Mouse (Mus musculus): ENCODE measurements at regions not wholly inside any gene's neighbourhood (a gene's known extent, or its start where the extent isn't known, plus 50 kb on each side); places are given as distances from the start of the nearest gene placed in this dataset.

DNA sequence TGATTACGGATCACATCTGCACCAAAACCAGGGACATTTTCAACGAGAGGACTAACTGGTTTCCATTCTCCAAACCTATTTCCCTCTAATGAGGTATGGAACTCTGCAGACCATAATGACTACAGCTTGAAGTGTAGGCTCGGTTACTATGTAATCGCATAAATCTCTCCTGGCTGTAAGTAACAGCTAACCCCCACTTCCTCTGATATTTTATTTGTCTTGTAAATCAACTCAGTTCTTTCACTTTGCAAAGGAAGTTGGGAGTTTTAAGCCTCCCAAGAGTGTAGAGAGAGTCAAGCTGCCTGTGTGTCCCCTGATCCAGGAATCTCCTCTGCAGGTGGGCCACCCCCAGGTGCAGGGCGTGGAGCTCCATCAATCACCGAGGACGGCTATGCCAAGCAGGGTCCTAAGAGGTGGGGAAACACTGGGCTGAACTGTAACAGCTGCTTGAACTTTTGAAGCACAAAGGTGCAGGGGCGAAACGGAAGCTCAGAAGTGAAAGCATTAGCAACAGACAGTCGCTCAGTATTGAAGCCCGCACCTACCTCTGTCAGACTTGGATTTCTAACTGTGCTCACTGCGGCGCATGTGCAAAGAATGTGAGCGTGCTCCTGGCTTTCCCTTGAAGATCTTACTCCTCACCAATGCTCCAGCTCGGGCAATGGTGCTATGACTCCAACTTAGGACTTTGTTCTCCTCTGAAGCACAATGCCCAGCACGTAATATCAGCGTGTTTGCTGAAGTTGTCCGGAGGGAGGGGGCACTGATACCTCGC, 140.1 kb upstream of the Map3k7 start:
- in situ Hi-C loops (cut with MboI, MseI) = no loop called here

DNA sequence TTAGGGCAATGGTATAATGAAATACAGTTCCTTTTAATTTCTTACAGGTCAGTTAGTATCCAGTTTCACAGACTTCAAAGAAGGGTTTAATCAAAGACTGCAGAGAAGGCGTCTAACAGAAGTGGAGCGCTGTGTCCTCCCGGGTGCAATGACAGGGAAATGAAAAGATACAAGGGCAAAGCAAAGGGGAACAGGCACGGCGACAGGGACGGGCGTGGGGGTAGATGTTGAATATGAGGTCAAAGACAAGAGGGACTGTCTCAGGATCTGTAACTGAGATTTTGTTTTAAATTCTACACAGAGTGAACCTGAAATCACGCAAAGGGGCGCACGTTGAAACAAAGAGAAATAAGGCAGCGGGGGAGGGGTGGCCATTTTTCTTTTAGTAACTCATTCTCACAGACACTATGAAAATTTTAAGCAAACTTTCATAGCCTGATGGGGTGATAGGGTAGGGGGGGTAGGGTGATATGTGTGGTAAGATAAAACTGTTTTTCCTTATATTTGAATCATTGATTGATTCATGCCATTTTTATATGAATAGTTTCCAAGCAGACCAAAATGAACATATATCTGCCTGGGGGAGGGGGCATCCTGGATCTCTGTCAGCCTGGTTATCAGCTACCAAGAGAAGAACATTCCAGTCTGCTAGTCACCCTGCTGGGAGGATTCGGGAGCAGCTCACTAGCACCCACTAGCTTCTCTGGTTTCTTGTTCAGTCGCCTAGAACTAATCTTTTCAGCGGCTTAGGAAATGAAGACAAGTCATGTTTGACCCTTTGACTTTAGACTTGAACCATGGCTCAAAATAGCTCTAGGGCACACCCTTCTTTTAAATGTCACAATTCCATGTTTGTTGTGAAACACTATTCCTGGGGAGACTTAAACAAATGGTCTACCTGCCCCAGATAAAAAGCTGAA, 139.1 kb upstream of the Map3k7 start:
- in situ Hi-C loops (cut with MboI, MseI) = no loop called here

DNA sequence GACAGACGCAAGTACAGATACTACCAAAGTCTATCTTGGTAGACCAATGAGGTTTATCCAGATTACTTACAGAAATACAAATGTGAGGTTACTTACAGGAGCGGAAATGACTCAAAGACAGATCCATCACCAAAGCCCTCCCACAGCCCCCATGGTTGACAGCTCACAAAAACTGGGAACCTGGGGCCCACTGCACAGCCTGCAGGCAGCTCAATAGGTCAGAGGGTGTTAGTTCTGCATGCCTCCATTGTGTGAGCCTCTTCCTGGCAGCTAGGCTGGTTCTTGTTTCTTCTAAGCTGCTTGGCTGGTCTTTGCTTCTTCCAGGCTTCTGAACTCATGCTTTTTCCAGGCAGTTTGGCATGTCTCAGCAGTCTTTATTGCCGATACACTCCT, 138.5 kb upstream of the Map3k7 start:
- in situ Hi-C loops (cut with MboI, MseI) = no loop called here

DNA sequence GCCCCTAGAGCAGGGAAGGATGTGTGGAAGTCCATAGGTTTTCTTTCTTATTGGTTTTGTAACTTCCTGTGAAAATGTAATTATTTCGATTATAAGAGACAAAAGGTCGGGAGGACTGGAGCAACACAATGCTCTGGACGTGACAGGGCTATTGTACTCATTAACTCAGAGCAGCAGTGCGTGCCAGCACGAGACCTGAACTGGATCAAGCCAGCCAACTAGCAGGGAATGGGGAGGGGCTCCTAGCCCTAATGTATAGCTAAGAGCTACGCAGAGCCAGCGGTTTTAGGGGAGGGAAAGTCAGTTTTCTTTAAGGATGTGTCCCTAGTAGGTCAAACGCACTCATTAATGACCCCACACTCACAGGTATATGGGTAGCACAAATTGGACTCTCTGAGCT, 137.2 kb upstream of the Map3k7 start:
- in situ Hi-C loops (cut with MboI, MseI) = no loop called here

DNA sequence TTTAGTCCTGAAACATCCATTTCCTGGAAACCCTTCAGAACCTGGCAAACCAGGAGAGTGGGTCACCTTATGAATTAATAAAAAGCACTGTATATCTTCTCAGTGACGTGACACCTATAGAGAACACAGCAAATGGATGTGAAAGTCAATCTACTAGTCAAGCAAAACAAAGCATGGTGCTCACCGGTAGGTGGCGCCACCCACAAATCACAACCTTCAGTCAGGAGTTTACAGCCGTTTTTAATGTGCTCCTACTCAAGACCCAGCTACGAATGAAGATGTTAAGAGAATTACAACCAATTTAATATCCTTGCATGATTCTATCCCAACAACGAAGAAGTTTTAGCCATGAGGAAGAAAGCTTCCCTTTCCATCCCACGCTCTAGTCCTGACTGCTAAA, 136.6 kb upstream of the Map3k7 start:
- in situ Hi-C loops (cut with MboI, MseI) = no loop called here

DNA sequence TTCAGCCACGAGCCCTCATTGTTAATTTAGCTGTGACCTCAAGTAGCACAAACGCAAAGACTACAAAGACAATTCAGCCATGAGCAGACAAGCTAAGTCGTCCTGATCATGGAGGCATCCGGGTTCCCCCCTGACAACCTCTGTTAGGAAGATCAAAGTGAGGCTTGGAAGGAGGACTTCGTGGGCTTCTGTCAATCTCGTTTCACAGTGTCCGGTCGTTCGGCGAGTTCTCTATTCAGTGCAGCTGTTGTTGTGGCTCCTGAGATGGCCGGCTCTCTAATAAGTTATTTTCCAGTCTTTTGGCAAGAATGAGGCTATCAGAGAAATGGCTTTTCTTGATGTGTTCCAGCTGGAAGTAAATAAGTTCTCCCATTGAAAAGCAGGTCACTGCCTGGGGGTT, 133.7 kb upstream of the Map3k7 start:
- in situ Hi-C loops (cut with MboI, MseI) = no loop called here

DNA sequence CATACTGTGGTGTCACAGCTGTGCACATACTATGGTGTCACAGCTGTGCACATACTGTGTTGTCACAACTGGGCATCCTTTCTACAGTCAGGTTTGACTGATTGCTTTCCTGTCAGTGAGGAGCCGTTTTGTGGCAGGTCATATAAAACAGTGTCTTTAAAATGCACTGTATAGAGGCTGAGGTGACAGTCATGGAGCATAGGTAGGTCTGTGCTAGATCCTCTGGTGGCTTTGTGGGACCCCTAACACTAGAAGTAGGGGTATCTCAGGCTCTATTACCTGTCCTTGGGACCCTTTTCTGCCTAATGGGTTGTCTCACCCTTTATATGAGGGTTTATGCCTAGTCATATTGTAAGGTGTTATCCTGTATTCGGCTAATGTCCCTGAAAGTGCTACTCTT, 132.4 kb upstream of the Map3k7 start:
- in situ Hi-C loops (cut with MboI, MseI) = no loop called here

DNA sequence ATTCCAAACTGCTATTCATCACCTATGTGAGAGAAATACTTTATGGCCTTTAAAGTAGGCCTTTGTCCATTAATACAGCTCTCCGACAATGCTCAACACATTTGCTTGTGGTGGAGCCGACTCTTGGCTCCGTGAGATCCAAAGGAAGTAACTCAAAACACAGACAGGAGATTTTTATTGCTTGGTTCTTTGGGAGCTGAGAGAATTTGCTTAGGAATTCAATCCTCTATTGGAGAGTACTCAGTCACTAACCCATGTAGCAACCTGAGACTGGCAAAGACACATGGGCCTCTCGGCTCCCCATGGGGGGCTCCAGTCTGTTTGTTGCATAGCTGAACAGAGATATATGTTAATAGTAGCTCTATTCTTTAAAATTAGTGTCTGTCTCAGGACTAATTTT, 130.1 kb upstream of the Map3k7 start:
- in situ Hi-C loops (cut with MboI, MseI) = no loop called here

DNA sequence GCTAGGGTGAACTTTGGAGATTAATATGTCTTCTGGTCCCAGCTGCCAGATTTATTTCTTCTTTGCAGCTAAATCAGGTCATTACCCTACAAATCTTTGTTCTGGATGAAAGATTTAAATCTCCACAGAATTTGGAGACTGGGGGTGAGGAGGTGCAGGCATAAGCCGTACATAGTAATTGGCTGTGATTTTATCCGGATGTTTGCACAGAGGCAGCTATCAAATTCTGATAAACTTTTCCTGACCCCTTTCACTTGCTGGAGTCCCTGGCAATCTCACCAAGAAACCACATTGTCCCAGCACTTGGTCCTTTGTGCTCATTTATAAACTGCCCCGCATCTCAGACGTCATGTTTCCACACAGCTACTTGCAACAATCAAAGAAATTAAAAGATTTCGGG, 128.8 kb upstream of the Map3k7 start:
- in situ Hi-C loops (cut with MboI, MseI) = no loop called here

DNA sequence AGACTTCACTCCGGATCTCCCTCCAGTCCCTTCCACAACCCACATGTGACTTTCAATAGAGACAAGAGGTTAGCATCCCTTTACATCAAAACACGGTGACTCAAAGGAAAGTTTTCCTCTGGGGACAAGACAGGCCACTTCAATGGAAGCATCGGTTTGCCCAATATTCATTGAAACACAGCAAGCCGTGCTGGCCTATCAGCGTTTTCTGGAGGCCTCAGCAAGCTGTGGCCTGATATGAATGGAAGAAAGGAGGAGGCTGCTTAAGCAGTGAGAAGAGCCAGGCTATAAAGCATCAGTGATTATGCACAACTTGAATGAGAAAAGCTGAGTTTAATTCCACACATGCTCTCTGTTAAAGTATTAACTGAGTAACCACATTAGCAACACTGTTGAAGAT, 125.3 kb upstream of the Map3k7 start:
- in situ Hi-C loops (cut with MboI, MseI) = no loop called here

DNA sequence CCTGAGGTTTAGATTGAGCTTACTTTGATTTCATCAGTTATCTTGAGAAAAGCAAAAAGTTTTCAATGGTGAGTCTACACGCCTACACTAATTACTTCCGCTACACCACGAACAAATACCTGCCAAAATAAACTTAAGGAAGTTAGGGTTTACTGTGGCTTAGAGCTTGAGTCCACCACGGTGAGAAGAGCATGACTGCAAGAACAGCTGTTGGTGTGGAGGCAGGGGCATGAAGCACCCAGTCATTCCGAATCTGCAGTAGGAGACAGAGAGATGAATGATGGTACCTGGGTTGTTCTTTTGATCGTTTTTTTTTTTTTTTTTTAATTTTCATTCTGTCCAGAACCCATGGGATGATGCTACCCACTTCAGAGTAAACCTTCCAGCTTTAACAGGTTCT, 114.1 kb upstream of the Map3k7 start:
- in situ Hi-C loops (cut with MboI, MseI) = no loop called here

DNA sequence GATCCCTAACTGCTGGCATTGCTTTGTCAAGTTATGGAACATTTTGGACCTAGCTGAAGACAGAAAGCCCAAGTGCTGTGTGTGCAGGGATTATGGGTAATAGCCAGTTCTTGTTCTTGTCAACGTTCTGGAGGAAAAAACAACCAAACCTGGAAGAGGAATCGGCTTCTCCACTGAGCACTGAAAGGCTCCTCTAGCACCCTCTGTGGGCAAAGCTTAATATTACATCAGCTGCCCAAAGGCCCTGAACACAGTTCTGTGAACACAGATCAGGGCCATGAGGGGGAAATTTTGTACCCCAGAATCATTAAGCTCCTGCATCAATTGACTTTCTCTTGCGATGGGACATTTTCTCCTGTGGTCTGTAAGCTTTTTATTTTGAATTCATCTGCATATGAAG, 112.9 kb upstream of the Map3k7 start:
- in situ Hi-C loops (cut with MboI, MseI) = no loop called here

DNA sequence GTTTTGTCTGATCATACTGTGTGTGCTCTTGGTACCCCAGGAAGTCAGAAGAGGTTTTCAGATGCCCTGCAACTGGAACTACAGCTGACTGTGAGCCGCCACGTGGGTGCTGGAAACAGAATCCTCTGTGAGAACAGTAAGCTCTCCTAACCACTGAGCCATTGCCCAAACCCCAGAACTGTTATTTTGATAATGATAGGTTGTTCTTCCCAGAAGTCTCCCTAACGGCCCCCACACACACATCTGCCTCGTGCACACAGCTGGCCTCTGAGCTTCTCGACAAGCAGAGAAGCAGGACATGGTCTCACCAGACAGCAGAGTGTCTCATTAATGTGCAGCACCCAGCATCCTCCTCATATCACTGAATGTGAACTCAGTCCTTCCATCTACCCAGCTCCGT, 110.0 kb upstream of the Map3k7 start:
- in situ Hi-C loops (cut with MboI, MseI) = no loop called here

DNA sequence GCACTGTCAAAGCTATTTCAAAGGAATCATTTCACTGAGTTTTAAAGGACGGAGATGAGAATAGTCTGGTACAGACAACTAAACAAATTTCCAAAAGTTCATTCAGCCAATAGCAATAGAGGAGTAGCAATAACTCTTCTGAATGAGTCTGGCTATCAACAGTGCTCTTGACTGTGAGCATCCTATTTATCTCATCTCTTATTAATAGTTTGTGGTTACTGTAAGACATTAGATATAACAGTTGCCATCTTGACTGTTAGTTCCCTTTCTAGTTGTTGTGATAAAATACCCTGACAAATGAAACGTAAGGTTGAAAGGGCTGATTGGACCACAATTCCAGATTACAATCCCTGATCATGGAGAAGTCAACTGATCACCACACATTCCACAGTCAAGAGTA, 103.5 kb upstream of the Map3k7 start:
- in situ Hi-C loops (cut with MboI, MseI) = no loop called here

DNA sequence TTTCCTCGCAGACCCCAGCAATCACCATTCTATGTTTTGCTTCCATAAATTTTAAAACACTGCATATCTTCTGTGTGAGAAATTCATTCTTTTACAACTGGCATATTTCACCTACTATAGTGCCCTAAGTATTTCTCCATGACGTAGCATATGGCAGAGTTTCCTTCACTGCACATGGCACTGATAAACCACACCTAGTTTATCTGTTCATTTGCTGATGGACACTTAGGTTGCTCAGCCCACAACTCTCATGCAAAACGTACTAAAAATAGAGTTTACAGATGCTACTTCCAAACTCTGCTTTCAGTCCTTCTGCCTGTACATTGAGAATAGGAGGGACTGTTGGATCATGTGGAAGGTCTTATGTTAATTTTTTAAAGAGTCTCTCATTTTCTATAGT, 102.7 kb upstream of the Map3k7 start:
- in situ Hi-C loops (cut with MboI, MseI) = no loop called here

DNA sequence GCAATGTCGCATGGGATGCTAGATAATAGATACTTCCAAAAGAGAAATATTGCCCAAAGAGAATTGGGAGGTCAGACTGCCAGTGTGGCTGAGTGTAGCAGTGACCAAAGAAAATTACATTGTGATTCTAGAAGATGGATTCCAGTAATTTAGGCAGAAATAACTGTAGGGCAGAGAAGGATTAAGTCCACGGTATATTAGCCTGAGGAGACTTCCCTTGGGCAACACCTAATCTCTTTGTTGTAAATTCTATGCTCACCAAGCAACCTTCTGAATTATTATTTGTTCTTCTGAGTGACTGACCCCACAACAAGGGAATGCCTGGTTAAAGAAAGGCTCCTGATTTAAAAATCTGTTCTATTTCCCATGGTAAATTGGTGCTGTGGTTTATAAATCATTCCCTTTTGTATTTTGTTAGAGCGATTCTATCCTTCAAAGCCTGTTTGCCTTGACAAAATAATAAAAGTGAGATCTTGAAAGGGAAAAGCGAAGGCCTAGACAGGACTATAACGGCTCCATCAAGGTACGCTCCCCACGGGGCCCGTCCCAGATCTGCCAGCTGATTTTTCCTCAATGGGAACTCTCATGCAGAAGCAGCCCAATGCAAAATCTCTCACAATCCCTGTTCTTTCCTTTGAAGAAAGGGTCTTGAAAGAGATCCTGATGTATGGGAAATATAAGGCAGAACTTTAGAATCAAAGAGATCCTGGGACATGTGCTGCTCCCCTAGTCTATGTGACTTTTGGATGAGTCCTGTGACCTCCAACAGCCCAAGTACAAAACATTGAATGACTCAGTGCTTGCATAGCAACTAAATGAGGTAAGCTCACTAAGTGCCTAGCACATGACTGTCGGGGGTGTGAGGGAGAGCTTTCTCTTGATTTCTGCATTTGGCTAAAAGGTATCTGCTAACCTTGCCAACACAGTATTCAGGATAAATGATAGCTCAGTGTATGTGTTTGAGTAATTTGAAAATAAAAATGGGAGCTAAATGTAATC, 90.6 kb upstream of the Map3k7 start:
- in situ Hi-C loops (cut with MboI, MseI) = no loop called here

DNA sequence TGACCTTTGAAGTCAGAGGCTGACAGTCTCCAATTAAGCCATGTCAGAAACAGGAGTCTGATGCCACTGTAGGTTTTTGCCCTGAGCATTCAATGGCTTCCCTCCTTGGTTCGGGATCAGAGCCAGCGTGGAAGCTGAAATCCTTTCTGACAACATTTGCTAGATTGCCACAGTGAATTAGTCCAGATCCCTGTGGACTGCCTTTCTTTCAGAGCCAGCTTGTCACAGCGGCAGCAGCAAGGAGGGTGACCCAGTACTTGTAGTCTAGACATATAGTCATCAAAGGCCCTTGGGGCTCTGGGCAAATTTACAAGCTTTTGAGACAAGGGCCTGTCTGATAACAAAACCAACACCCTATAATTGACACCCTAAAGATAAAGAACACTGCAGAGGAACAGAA, 86.5 kb upstream of the Map3k7 start:
- in situ Hi-C loops (cut with MboI, MseI) = no loop called here

DNA sequence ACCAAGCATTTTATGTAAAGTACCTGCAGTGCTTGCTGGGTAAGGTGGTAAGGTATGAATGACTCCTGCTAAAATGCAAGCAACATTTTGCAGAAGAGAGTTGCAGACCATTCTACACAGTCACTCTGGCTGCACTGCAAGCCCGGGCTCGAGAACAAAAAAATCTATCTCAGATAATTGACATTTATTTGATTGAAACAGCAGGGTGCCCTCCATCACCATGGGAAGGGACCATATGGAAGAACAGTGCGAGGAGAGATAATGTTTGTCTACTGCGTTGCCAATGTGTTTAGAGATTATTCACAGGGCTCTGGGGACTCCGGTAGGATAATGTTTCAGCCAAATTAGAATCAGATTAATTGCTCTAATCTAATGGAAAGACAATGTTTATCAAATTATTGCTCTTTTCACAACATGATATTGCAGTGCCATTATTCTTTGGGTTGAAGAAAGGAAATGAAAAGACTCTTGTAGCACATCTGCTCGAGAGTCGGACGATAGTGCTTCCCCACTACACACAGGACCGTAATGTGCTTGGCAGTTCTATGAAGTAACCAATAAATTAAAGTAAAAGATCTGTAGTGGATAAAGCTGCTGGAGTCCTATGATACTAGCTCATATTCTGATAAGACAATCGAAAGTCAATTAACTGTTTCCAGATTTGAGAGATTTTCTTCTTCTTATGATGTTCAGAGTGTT, 85.3 kb upstream of the Map3k7 start:
- in situ Hi-C loops (cut with MboI, MseI) = no loop called here

DNA sequence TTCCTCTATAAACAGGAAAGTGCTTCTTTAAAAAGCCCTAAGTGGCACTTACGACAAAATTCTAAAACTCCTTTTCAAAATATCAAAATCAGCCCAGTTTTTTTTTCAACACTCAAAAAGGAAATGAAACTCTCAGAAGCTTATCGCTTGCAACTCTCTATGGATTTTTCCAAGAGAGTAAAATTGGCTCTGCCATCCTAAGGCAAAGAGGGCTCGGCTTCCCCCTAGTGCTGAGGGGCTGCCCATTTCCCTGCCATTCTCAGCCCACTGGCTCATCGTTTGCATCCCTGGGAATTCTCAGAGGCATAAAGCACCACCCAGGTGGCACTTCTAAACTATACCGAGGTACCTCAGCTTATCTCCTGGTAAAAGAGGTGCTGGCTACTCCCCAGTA, 84.7 kb upstream of the Map3k7 start:
- in situ Hi-C loops (cut with MboI, MseI) = no loop called here

DNA sequence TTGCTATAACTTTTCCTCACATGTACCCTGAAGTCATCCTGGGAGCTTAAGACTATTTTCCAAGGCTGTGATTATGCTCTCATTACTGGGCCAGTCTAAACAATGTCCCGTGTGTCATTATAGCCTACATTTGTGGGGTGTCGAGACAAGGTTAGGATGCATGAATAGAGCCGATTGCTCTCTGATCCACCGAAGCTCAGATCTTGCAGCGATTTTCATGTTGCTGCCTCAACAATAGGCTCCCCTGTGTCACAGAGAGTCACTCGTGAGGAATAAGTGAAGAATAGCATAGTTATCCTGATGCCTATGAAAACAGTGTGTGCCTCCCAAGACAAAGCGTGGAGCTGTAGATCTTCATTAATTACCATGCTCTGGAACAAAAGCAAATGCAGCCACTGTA, 83.7 kb upstream of the Map3k7 start:
- in situ Hi-C loops (cut with MboI, MseI) = no loop called here

DNA sequence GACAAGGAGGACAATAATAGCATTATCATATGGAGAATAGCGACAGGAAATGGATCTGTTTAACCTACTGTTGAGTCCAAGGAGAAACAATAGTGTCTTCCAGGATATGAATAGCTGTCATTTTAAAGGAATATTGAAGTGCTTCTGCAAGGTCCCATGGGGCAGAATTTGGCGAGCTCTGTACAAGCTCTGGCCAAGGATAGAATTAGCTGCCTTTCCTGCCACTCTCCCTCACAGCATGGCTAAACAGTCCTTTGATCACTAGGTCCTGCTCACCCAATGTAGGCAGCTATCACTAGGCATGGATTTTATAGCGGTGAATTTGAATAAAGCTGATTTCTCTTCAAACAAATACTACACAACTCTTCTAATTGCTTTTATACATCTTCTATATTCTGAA, 74.2 kb upstream of the Map3k7 start:
- in situ Hi-C loops (cut with MboI, MseI) = no loop called here

Measured in regulatory T cell (primary cell).